Mouse (Mus musculus) left cerebral cortex, adult 8-10 months (tissue): ENCODE measurements around the gene Zswim3. TPM values are rescaled to one million over a fixed set of nuclear protein-coding genes. Genes with fewer than 3 reads are reported as not detected.
"Not testable (repeated sequence)": the region's sequence is repeated elsewhere in the genome, so short reads cannot be mapped to it uniquely, and the experiment has no call there.

Experiments used
- DNase-seq, 2 experiments: peaks; one replicate each; pipeline ENCODE4 v3.0.0; 2022; ENCODE audit warnings: low spot score in 2 of 2
- total RNA-seq, 4 experiments: library from RNA; stranded (reverse); gene quantifications; 2 replicates each; pipeline ENCODE4 v1.2.4; 2022

Zswim3 gene
- total RNA-seq, 4 experiments from 2014 or later = 7.1 to 10.0 (median 8.7) TPM

DNA sequence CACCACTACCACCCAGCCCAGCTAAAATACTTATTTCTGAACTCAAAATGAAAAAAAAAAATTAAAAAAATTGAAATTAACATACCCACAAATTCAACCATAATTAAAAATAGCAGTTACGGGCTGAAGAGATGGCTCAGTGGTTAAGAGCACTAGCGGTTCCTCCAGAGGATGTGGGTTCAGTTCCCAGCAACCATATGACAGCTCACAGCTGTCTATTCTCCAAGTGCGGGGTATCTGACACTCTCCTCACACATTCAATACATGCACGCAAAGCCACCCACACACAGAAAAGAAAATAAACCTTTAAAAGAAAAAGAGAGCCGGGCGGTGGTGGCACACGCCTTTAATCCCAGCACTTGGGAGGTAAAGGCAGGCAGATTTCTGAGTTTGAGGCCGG lies 45.2 kb downstream of the Zswim3 start:
- no peak for DNase-seq

GRCm38 (mm10) chr2:164855572-164855971 lies 50.7 kb downstream of the Zswim3 start:
- DNase-seq = not testable (repeated sequence)

DNA sequence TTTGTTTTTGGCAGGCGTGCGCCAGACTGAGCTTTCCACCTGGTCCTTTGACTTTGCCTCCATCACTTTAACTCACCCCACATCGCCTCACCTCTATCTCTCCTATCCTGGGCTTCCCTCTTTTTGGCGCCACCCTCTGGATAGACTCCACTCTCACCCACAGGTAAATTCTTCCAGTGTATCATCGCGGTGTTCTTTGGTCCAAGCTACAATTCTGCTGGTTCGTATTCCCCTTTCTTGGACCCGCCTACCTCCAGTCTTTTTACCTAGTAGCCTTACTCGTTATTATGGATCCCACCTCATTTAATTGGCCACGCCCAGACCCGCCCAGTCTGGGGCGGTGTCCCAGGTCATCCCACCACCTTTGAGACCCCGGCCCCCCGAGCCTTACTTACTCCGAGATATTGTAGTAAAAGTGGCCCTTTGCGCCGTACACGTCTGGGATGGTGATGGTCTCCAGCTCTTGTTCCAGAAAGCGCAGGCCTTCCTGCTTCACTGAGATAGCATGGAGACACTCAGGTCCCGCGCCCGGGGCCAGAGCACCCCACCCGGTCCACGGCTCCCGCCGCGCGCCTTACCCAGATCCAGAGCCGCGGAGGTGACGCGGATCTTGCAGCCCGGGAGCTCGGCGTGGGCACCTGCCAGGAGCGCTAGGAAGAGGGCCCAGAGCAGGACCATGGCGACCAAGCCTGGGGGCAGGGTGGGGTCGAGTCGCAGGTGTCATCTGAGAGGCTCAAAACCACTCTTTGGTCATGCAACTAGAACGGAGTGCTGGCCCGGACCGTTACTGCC lies 51.6 kb downstream of the Zswim3 start:
- no peak for DNase-seq

DNA sequence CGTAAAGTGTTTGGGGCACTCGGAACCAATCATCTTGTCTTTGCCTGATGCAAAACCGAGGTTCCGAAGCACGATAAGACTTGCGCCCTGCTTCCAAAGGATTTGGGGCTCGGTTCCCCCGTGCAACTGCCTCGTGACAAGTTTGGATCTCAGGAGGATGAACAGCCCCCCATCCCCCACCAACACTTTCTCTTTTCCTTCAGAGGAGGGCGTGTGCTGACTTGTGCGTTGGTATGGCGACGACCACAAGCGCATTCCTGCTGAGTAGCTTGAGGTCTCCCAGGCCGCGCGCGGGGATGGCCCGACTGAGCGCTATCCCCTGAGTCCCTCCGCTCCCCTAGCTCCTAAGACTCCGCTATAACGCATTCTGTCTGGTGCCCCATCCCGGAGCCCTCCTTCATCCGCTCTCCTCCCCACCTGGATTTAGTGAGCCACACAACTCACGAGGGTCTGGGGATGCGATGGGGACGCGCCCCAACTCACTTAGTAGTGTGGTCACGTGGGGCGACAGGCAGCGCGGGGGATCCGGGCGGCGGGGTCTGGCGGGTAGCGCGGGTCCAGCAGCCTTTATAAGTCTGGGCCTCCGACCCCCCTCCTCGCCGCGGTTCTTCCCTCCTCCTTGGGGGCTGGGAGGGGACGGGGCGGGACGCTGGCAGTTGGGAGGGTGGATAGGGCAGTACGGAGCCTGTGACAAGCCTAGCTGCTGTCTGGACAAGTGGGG lies 52.4 kb downstream of the Zswim3 start, which contains the start of gene Pltp:
Gene Pltp (minus strand): TSS at position 611 of the 721 bp plus-strand sequence.
- no peak for DNase-seq

DNA sequence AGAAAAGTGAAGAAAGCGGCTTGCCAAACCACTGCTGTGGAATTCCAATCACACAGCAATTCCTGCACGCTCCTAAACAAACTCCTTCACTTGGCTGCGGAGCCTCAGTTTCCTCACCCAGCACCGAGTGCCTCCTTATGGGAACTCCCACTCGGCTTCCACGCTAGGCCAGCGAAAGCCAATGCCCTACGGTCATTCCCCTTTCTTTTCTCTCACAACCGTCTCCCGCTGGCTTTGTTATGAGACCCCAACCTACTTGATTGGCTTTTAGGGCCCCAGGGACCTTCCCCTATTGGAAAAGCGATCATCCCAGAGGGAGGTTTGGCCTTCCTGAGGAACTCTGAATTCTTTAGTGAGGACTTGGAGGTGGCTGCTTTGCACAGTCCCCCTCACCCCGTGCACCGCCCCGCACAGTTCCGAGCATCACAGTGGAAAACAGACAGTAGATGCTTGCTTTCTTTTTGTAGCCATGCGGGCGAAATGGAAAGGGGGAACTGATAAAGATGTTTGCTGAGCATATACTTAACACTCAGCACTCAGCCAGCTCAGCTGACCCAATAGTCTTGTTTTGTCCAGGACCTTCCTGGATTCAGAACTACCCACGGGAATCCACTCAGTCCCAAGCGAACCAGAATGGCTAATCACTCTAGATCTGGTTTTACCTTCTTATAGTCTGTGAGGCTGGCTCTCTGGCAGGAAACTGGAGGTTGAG lies 53.1 kb downstream of the Zswim3 start:
- DNase-seq = no peak

DNA sequence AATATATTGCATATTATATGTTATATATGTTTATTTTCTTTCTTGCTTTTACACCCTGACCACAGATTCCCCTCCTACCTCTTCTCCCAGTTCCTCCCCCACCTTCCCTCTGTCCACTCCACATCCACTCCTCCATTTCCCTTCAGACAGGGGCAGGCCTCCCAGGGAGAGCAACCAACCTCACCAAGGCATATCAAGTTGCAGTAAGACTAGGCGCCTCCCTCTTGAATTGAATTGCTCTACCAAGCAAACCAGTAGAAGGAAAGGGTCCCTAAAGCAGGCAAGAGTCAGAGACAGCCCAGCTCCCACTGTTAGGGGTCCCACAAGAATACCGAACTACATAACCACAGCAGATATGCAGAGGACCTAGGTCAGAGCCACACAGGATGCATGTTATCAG lies 54.3 kb downstream of the Zswim3 start:
- no peak for DNase-seq

GRCm38 (mm10) chr2:164859640-164860432 lies 54.9 kb downstream of the Zswim3 start:
- no peak for DNase-seq

- no peak for DNase-seq
Measured at GRCm38 (mm10) chr2:164861094-164861493, 56.2 kb downstream of the Zswim3 start.

- no peak for DNase-seq
Measured at GRCm38 (mm10) chr2:164862179-164862861, 57.4 kb downstream of the Zswim3 start.

GRCm38 (mm10) chr2:164863411-164863810 lies 58.5 kb downstream of the Zswim3 start:
- not testable (repeated sequence) for DNase-seq

DNA sequence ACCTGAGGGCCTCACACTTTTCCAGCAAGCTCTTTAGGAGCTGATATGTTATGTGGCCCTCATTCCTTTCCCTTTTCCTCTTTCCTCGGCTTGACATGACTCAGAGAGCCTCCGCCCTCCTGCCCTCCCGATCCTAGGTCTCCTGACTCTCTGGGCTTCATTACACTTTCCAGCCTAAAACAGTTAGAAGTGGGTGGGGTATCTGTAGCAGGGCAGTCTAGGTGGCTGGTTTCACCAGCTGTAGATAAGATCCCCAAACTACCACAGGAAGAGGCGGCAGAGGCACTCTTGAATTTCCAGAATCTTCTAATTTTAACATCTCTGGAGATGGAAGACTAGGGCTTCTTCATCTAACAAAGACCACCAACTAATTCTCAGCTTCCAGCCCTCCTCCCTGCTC lies 59.7 kb downstream of the Zswim3 start:
- no peak for DNase-seq

- DNase-seq = no peak
Measured at GRCm38 (mm10) chr2:164866741-164867551, 62.0 kb downstream of the Zswim3 start.

GRCm38 (mm10) chr2:164867566-164867965 lies 62.7 kb downstream of the Zswim3 start:
- no peak for DNase-seq

DNA sequence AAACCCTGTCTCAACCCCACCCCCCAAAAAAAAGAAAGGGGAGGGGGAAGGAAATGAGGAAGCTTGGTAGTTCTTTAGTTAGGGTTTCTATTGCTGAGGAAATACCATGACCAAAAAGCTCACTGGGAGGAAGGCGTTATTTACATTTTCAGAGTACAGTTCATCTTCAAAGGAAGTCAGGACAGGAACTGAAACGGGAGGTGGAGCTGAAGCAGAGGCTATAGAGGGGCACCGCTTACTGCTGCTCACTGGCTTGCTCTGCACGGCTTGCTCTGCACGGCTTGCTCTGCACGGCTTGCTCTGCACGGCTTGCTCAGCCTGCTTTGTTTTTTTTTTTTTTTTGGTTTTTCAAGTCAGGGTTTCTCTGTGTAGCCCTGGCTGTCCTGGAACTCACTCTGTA lies 63.6 kb downstream of the Zswim3 start:
- no peak for DNase-seq

Other genes with a start within 250 kb of the Zswim3 start
- gene Wfdc2, start 242.7 kb upstream of the Zswim3 start, total RNA-seq = 1 to 10 TPM in 2 of 4 experiments, under 1 TPM in 2; 0.98 to 1.5 (median 1.1) TPM
- not detected for gene Spint3, start 231.6 kb upstream of the Zswim3 start, total RNA-seq
- gene Wfdc6a, start 219.7 kb upstream of the Zswim3 start, total RNA-seq = not detected
- not detected for gene Eppin, start 211.5 kb upstream of the Zswim3 start, total RNA-seq
- not detected for gene Wfdc6b, start 191.6 kb upstream of the Zswim3 start, total RNA-seq
- gene Wfdc8, start 191.5 kb upstream of the Zswim3 start, total RNA-seq = not detected
- not detected for gene Wfdc16, start 166.3 kb upstream of the Zswim3 start, total RNA-seq
- not detected for gene Wfdc10, start 149.1 kb upstream of the Zswim3 start, total RNA-seq
- not detected for gene Wfdc9, start 148.5 kb upstream of the Zswim3 start, total RNA-seq
- not detected for gene Wfdc11, start 131.0 kb upstream of the Zswim3 start, total RNA-seq
- not detected for gene Wfdc13, start 120.0 kb upstream of the Zswim3 start, total RNA-seq
- not detected for gene Spint4, start 106.6 kb upstream of the Zswim3 start, total RNA-seq
- gene Spint5, start 89.8 kb upstream of the Zswim3 start, total RNA-seq = not detected
- gene Wfdc3, start 59.2 kb upstream of the Zswim3 start, total RNA-seq = 1 to 10 TPM; 1.3 to 3.9 (median 2.1) TPM
- 10 to 100 TPM; 32.2 to 38.7 (median 35.5) TPM for gene Dnttip1, start 59.1 kb upstream of the Zswim3 start, total RNA-seq
- gene Ube2c, start 35.2 kb upstream of the Zswim3 start, total RNA-seq = under 1 TPM in 2 of 4 experiments, not detected in 2; 0.50 to 0.53 TPM
- 1 to 10 TPM in 3 of 4 experiments, not detected in 1; 1.7 to 5.6 (median 4.5) TPM for gene Tnnc2, start 25.1 kb upstream of the Zswim3 start, total RNA-seq
- gene Snx21, start 19.3 kb upstream of the Zswim3 start, total RNA-seq = 10 to 100 TPM; 46.4 to 53.8 (median 51.0) TPM
- 10 to 100 TPM; 22.0 to 27.6 (median 26.4) TPM for gene Acot8, start 216 bp upstream of the Zswim3 start, total RNA-seq
- gene Zswim1, start 17.6 kb downstream of the Zswim3 start, total RNA-seq = 10 to 100 TPM; 20.3 to 25.7 (median 23.9) TPM
- 1 to 10 TPM in 2 of 4 experiments, not detected in 2; 1.0 to 1.4 TPM for gene Spata25, start 23.4 kb downstream of the Zswim3 start, total RNA-seq
- 100 to 1,000 TPM; 112 to 182 (median 135) TPM for gene Ctsa, start 27.8 kb downstream of the Zswim3 start, total RNA-seq
- gene Neurl2, start 28.4 kb downstream of the Zswim3 start, total RNA-seq = 1 to 10 TPM; 4.5 to 7.1 (median 5.5) TPM
- gene Pltp, start 52.6 kb downstream of the Zswim3 start, total RNA-seq = 100 to 1,000 TPM; 103 to 113 (median 109) TPM
- 10 to 100 TPM; 47.7 to 59.4 (median 52.0) TPM for gene Pcif1, start 74.2 kb downstream of the Zswim3 start, total RNA-seq
- gene Zfp335, start 106.7 kb downstream of the Zswim3 start, total RNA-seq = 10 to 100 TPM; 22.8 to 23.9 (median 23.3) TPM
- 1 to 10 TPM in 3 of 4 experiments, under 1 TPM in 1; 0.87 to 2.5 (median 1.5) TPM for gene Mmp9, start 135.7 kb downstream of the Zswim3 start, total RNA-seq
- 100 to 1,000 TPM; 509 to 530 (median 524) TPM for gene Slc12a5, start 155.7 kb downstream of the Zswim3 start, total RNA-seq
- gene Ncoa5, start 229.8 kb downstream of the Zswim3 start, total RNA-seq = 10 to 100 TPM; 41.4 to 50.4 (median 44.6) TPM